Mouse (Mus musculus): Measurements from ENCODE around the gene Olfr750. TPM values are rescaled to one million over a fixed set of nuclear protein-coding genes. Genes with fewer than 3 reads are reported as not detected.

Olfr750 gene
- total RNA-seq, 2 experiments from 2014 or later, result not detected

DNA sequence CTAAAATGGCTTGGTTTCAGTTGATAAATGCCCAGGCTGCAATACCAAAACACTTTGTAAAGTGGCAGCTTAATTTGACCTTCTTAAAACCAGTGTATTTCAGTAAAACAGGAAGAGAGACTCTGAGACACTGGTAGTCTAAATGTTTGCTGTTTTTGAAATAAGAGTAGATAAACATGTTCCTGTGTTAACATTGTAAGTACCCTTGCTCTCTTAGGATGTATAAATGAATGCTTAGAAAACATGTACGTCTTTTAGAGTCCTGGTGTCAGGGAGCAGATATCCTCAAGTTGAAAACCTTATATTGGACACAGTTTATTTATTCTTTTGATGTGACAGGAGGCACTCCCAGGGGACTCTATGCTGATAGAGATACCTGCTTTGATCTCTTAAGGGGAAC is 39.0 kb downstream of the Olfr750 start:
- no peak for DNase-seq (ENCODE audit: low spot score in 2 of 2)

DNA sequence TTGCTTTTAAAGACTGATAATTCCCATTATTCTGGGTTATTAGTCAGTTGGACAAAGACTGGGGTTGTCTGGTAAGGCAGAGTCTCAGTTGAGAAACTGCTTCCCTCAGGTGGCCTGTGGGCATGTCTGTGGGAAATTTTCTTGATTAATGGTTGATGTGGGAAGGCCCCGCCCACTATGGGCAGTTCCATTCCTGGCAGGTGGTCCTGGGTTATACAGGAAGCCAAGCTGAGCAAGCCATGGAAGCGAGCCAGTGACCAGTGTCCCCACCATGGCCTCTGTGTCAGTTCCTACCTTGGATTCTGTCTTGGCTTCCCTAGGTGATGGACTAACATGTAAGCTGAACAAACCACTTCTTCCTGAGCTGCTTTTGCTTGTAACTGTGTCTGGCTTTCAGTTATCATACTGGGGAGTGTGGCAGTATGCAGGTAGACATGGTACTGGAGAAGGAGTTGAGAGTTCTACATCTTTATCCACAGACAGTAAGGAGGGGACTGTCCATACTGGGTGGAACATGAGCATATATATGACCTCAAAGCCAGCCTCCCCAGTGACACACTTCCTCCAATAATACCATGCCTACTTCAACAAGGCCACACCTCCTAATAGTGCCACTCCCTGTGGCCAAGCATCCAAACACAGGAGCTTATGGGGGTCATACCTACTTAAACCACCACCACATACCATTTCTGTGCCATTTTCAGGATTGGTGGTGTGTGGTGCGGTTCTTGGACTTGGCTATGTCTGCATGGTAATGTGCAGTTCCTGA is 46.7 kb downstream of the Olfr750 start:
- no peak for DNase-seq (ENCODE audit: low spot score in 2 of 2)

DNA sequence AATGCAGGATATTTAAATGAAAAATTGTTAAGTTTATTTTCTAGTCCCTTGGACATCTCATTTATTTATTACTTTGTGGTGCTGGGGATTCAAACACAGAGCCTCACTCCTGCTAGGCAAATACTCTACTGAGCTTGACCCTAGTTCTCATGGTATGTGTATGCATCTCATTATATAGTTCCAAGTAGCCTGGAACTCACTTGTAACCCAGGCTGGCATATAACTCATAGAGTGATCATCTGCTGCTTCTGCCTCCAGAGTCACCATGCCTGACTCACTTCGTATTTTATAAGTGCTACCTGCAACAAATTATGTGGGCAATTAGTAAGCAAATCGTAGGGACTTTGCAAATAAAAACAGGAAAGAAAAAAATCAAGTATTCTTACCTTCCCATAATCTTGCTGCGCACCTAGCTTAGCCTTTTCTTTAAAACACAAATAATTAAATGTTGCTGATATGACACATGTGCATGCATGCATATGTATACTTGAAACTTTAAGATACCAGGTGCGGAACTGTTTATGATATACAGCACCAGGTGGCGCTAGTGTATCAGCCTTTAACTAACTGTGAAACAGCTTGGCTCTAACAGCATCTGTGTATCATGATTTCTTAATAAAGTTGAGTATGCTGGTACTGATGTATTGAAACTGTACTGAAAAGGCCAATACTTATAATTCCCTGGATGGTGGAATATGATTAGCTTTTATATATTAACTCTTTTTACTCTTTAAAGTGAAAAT is 47.7 kb downstream of the Olfr750 start:
- DNase-seq (ENCODE audit: low spot score in 2 of 2), result peak in 1 of 2 experiments; percentile 23

DNA sequence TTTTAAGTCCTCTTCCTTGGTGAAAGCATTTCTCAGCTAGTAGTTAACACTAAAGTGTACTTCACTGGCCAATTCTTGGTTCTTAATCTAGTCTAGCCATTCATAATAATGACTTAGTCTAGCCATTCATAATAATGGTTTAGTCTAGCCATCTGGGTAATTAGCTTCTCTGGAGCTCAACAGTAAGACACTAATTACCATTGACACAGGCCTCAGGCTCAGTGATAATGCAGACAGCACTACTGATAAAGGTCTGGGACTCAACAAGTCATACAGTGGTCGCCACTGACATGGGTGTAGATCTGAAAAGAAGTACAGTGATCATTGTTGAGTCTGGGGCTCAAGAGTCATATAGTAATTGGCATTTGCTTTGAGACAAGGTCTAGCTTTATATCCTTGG is 49.4 kb downstream of the Olfr750 start:
- no peak for DNase-seq (ENCODE audit: low spot score in 2 of 2)

DNA sequence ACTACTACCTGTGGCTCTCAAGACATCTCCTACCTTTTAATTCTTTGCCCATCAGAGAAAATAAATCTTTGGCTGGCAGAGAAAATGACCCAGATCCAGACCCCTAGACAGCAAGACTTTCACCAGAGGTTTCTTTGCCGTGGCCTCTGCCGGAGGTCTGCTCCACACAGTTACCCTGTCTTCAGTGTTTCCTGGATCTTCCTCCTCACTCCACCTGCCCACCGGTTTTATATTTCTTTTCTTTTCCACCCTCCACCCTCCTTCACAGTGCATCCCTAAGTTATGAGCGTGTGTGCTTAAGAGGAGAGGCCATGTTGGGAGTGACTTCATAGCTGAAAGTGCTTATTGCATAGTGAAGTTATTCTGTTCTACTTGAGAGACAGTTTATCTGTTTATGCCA is 50.8 kb downstream of the Olfr750 start:
- DNase-seq (ENCODE audit: low spot score in 2 of 2), result no peak

DNA sequence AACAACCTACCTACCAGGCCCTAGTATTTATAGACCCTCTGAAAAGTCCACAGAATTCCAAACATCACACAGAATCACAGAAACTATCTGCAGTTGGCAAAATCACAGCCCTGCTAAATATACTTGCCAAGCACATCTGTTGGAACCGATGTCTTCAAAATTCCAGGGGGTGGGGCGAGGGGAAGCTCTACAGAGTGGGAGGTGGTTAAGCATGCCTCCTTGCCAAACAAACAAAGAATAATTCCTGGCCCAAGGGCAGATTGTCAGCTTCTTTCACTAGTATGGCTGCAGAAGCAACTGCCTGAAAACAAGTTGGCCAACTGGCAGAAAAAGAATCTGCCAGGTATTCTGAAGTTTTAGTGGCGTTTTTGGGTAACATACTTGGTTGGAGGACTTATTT is 57.0 kb downstream of the Olfr750 start:
- no peak for DNase-seq (ENCODE audit: low spot score in 2 of 2)

Other genes with a start within 250 kb of the Olfr750 start
- gene Tep1, start 203.9 kb downstream of the Olfr750 start, total RNA-seq (2021), result 10 to 100 TPM; 19.1 to 20.6 TPM
- gene Klhl33, start 176.9 kb downstream of the Olfr750 start, total RNA-seq (2021), result 1 to 10 TPM; 1.4 to 1.7 TPM
- 10 to 100 TPM; 62.9 to 66.0 TPM for gene Osgep, start 149.5 kb downstream of the Olfr750 start, total RNA-seq (2021)
- 100 to 1,000 TPM; 100 to 106 TPM for gene Apex1, start 149.5 kb downstream of the Olfr750 start, total RNA-seq (2021)
- 10 to 100 TPM; 49.5 to 57.8 TPM for gene Pip4p1, start 143.6 kb downstream of the Olfr750 start, total RNA-seq (2021)
- gene Pnp, start 143.4 kb downstream of the Olfr750 start, total RNA-seq (2021), result 10 to 100 TPM; 36.8 to 39.4 TPM
- 10 to 100 TPM; 28.1 to 33.3 TPM for gene Gm49342, start 129.9 kb downstream of the Olfr750 start, total RNA-seq (2021)
- gene Pnp2, start 118.4 kb downstream of the Olfr750 start, total RNA-seq (2021), result 1 to 10 TPM; 1.4 to 2.5 TPM
- gene Rnase10, start 66.7 kb downstream of the Olfr750 start, total RNA-seq (2021), result under 1 TPM in 1 of 2 experiments, not detected in 1; 0.25 TPM
- gene Rnase9, start 32.6 kb downstream of the Olfr750 start, total RNA-seq (2021), result not detected
- not detected for gene Rnase11, start 24.3 kb downstream of the Olfr750 start, total RNA-seq (2021)
- gene Rnase12, start 16.8 kb downstream of the Olfr750 start, total RNA-seq (2021), result under 1 TPM in 1 of 2 experiments, not detected in 1; 0.64 TPM
- gene Rnase4, start 16.6 kb upstream of the Olfr750 start, total RNA-seq (2021), result 10 to 100 TPM; 59.1 to 73.4 TPM
- 10 to 100 TPM in 1 of 2 experiments, 1 to 10 TPM in 1; 9.9 to 10.7 TPM for gene Ang, start 16.7 kb upstream of the Olfr750 start, total RNA-seq (2021)
- under 1 TPM in 1 of 2 experiments, not detected in 1; 0.28 TPM for gene Eddm3b, start 40.0 kb upstream of the Olfr750 start, total RNA-seq (2021)
- gene Rnase6, start 49.5 kb upstream of the Olfr750 start, total RNA-seq (2021), result 1 to 10 TPM in 1 of 2 experiments, under 1 TPM in 1; 0.84 to 1.6 TPM
- gene Rnase1, start 72.3 kb upstream of the Olfr750 start, total RNA-seq (2021), result 100 to 1,000 TPM in 1 of 2 experiments, not detected in 1; 401 TPM
- not detected for gene Rnase2b, start 87.8 kb upstream of the Olfr750 start, total RNA-seq (2021)
- gene Ang2, start 124.7 kb upstream of the Olfr750 start, total RNA-seq (2021), result not detected
- gene Ear14, start 129.0 kb upstream of the Olfr750 start, total RNA-seq (2021), result not detected
- not detected for gene Rnase2a, start 181.7 kb upstream of the Olfr750 start, total RNA-seq (2021)